Comparison of ENCODE assay signal across 9 mouse cellular contexts in the genomic region with DNA sequence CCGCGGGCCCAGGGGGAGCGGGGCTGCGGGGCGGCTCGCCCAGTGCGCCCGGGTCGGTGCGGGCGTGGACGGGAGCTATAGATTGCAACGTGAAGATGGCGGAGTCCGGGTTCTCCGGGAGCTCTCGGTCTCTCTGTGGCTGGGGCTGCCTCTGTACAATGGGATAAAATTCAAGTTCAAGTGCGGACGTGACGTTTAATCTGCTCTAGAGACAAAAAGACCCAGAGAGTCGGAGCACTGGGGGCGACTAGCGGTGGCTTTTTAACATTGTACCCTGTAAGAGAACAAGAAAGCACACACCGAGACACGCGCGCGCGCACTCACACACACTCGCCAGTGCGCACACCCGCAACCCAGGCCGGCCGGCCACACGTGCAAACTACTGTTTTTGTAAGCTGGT. TPM values are rescaled to one million over a fixed set of nuclear protein-coding genes. Genes with fewer than 3 reads are reported as not detected.
DNase-seq lines count a peak whose midpoint lies in the region; ATAC-seq lines count a peak whose summit lies in the region.
"Had no signal": no experiment of that assay in that cellular context is flagged by ENCODE, and none has a peak within 500 bp of the region (broad histone marks: within the 10 kb centered on the region; RNA-seq: fewer than 3 reads in every experiment).

No protein-coding gene starts in this region.

- peaks cover 56% of the 10 kb centered on the region for H3K27me3 ChIP-seq in heart, embryonic 15.5 days
- H3K27me3 ChIP-seq in liver, embryonic 12.5 days (replicated peaks) = peaks cover 99% of the 10 kb centered on the region
- H3K27me3 ChIP-seq in neural tube, embryonic 11.5 days (ENCODE audit: control insufficient read depth, insufficient read depth, low read length) = peaks cover 13% of the 10 kb centered on the region

- H3K4me2 ChIP-seq in heart, embryonic 15.5 days = peak overlapping the region; percentile 99
- peak overlapping the region; percentile 70 for H3K4me2 ChIP-seq in liver, embryonic 12.5 days
- peak overlapping the region; percentile 87 for H3K4me2 ChIP-seq in neural tube, embryonic 11.5 days (ENCODE audit: low read depth)

- H3K9me3 ChIP-seq in heart, embryonic 15.5 days (replicated peaks) = no peaks in the 10 kb centered on the region
- H3K9me3 ChIP-seq in liver, embryonic 12.5 days (replicated peaks) = no peaks in the 10 kb centered on the region
- no peaks in the 10 kb centered on the region for H3K9me3 ChIP-seq in neural tube, embryonic 11.5 days (ENCODE audit: control insufficient read depth, low read length)

- H3K4me3 ChIP-seq in heart, embryonic 15.5 days = peak overlapping the region; percentile 83
- peak overlapping the region; percentile 50 for H3K4me3 ChIP-seq in liver, embryonic 12.5 days
- H3K4me3 ChIP-seq in neural tube, embryonic 11.5 days (ENCODE audit: low read depth, low read length) = peak overlapping the region; percentile 89

- intact Hi-C loops in gastrocnemius, postnatal 36 days (cut with DNase I) = no loop called here

- H3K36me3 ChIP-seq in heart, embryonic 15.5 days = no peaks in the 10 kb centered on the region
- H3K36me3 ChIP-seq in liver, embryonic 12.5 days = no peaks in the 10 kb centered on the region
- H3K36me3 ChIP-seq in neural tube, embryonic 11.5 days (ENCODE audit: control insufficient read depth, insufficient read depth, low read length) = no peaks in the 10 kb centered on the region

- 0% methylated on average over 35 of the region's 35 CpGs for WGBS in heart, embryonic 15.5 days
- WGBS in liver, embryonic 12.5 days (ENCODE audit: insufficient replicate concordance) = under 1% methylated on average over 35 of the region's 35 CpGs
- WGBS in neural tube, embryonic 11.5 days = under 1% methylated on average over 35 of the region's 35 CpGs

- ATAC-seq in heart, embryonic 15.5 days (replicated peaks; ENCODE audit: insufficient number of reproducible peaks, insufficient read depth, low FRiP score, low read depth) = peak; percentile 53
- ATAC-seq in liver, embryonic 12.5 days = no peak
- peak; percentile 48 for ATAC-seq in neural tube, embryonic 11.5 days (ENCODE audit: insufficient read depth, low FRiP score, low TSS enrichment)

- DNase-seq in gastrocnemius, postnatal 10 days = peak; percentile 33
- DNase-seq in gastrocnemius, postnatal 36 days = no peak
- peak; percentile 85 for DNase-seq in embryo, embryonic 9.5 days (ENCODE audit: extremely low spot score)
- peak; percentile 64 to 67 for DNase-seq in kidney, postnatal 25 days
- peak; percentile 92 for DNase-seq in neural tube, embryonic 11.5 days (ENCODE audit: low spot score)
- DNase-seq in thymus, postnatal 0 days (ENCODE audit: low spot score) = peak; percentile 96

- peak overlapping the region; percentile 72 for H3K27ac ChIP-seq in heart, embryonic 15.5 days
- no peak overlapping the region for H3K27ac ChIP-seq in liver, embryonic 12.5 days
- peak overlapping the region; percentile 96 for H3K27ac ChIP-seq in neural tube, embryonic 11.5 days (ENCODE audit: low read depth, low read length)

- peak overlapping the region; percentile 75 for H3K9ac ChIP-seq in heart, embryonic 15.5 days
- 0 out of 2 replicates have a peak overlapping the region, but pooled peaks have one; percentile 12 for H3K9ac ChIP-seq in liver, embryonic 12.5 days
- H3K9ac ChIP-seq in neural tube, embryonic 11.5 days (ENCODE audit: low read length) = peak overlapping the region; percentile 98

- H3K4me1 ChIP-seq in heart, embryonic 15.5 days (replicated peaks) = peaks cover 34% of the 10 kb centered on the region
- peaks cover 6% of the 10 kb centered on the region for H3K4me1 ChIP-seq in liver, embryonic 12.5 days
- peaks cover 9% of the 10 kb centered on the region for H3K4me1 ChIP-seq in neural tube, embryonic 11.5 days (ENCODE audit: control insufficient read depth, insufficient read depth, low read length)

RNA-seq across cellular contexts. Expression of gene Bcl11b, which starts 0.5 kb away (rescaled TPM):
- under 1 TPM; 0.21 to 0.27 TPM for total RNA-seq in gastrocnemius, postnatal 10 days (2021)
- total RNA-seq in gastrocnemius, postnatal 36 days (2021) = 1 to 10 TPM in 1 of 2 experiments, not detected in 1; 1.3 TPM
- 4.6 and 9.3 TPM in 2 replicates for polyA plus RNA-seq in heart, embryonic 15.5 days (2015; fragmentation: Nextera tagmentation; extraction: Ambion mirVana)
- 0.30 and 0.31 TPM in 2 replicates for polyA plus RNA-seq in liver, embryonic 12.5 days (2016; fragmentation: Nextera tagmentation; extraction: Ambion mirVana)
- polyA plus RNA-seq in neural tube, embryonic 11.5 days (2014; fragmentation: Nextera tagmentation; extraction: Ambion mirVana) = 9.4 and 9.5 TPM in 2 replicates
- polyA plus RNA-seq in thymus, postnatal 0 days (2015; fragmentation: Nextera tagmentation; extraction: Ambion mirVana) = 110 and 156 TPM in 2 replicates
- total RNA-seq: MEL had no signal

Comparison
In these comparisons a context has a peak if more than half of its experiments do, and no peak if none do; other contexts are left out.
1. DNase-seq: peak in gastrocnemius, postnatal 10 days (single experiment), embryo, embryonic 9.5 days (single experiment), kidney, postnatal 25 days (2 of 2), neural tube, embryonic 11.5 days (single experiment) and thymus, postnatal 0 days (single experiment); none in gastrocnemius, postnatal 36 days (0 of 2).
2. H3K9ac ChIP-seq: peak in every context shown above with its lines; median percentile 98 in neural tube, embryonic 11.5 days; 75 in heart, embryonic 15.5 days; 12 in liver, embryonic 12.5 days.
3. RNA of gene Bcl11b, which starts 0.5 kb away (polyA plus RNA-seq): 110 to 156 TPM in thymus, postnatal 0 days; 9.4 to 9.5 TPM in neural tube, embryonic 11.5 days, 4.6 to 9.3 TPM in heart, embryonic 15.5 days and 0.30 to 0.31 TPM in liver, embryonic 12.5 days; every median in the first group is over 10 times any median in the second.
4. Peak in every context shown above with its lines, with median percentiles within 50 percentile points of each other: H3K4me2 ChIP-seq and H3K4me3 ChIP-seq.